In genomic region chr9:115881137-115881536, GRCm38 (mm10) we compare ENCODE assay signal across 9 mouse cellular contexts. TPM values are rescaled to one million over a fixed set of nuclear protein-coding genes. Genes with fewer than 3 reads are reported as not detected.
DNase-seq lines count a peak whose midpoint lies in the region; ATAC-seq lines count a peak whose summit lies in the region.
"Had no signal": no experiment of that assay in that cellular context is flagged by ENCODE, and none has a peak within 500 bp of the region (broad histone marks: within the 10 kb centered on the region; RNA-seq: fewer than 3 reads in every experiment).

No protein-coding gene starts in this region.

- H3K4me1 ChIP-seq in forebrain, embryonic 13.5 days = no peaks in the 10 kb centered on the region
- H3K4me1 ChIP-seq: embryonic facial prominence, embryonic 15.5 days had no signal

- no peaks in the 10 kb centered on the region for H3K9me3 ChIP-seq in forebrain, embryonic 13.5 days (replicated peaks)
- H3K9me3 ChIP-seq: embryonic facial prominence, embryonic 15.5 days had no signal

- no peak overlapping the region for H3K27ac ChIP-seq in forebrain, embryonic 13.5 days
- H3K27ac ChIP-seq: embryonic facial prominence, embryonic 15.5 days had no signal

- H3K27me3 ChIP-seq in splenic B cell, adult 2 months (ENCODE audit: control insufficient read depth, insufficient read depth, low read length, poor library complexity, severe bottlenecking) = no peaks in the 10 kb centered on the region
- no peaks in the 10 kb centered on the region for H3K27me3 ChIP-seq in forebrain, embryonic 13.5 days
- H3K27me3 ChIP-seq: embryonic facial prominence, embryonic 15.5 days had no signal

- no peak overlapping the region for H3K4me2 ChIP-seq in forebrain, embryonic 13.5 days
- H3K4me2 ChIP-seq: embryonic facial prominence, embryonic 15.5 days had no signal

- H3K36me3 ChIP-seq in splenic B cell, adult 2 months (ENCODE audit: control insufficient read depth, insufficient read depth, low read length, poor library complexity, severe bottlenecking) = no peaks in the 10 kb centered on the region
- no peaks in the 10 kb centered on the region for H3K36me3 ChIP-seq in forebrain, embryonic 13.5 days (ENCODE audit: poor library complexity, severe bottlenecking)
- H3K36me3 ChIP-seq: embryonic facial prominence, embryonic 15.5 days had no signal

- H3K9ac ChIP-seq in forebrain, embryonic 13.5 days = no peak overlapping the region
- H3K9ac ChIP-seq: embryonic facial prominence, embryonic 15.5 days had no signal

- no peak overlapping the region for H3K4me3 ChIP-seq in forebrain, embryonic 13.5 days
- H3K4me3 ChIP-seq: embryonic facial prominence, embryonic 15.5 days had no signal

- ATAC-seq in forebrain, embryonic 13.5 days = no peak

- peak; percentile 50 for DNase-seq in gastrocnemius, adult 18-20 months (ENCODE audit: low spot score)
- DNase-seq in gastrocnemius, postnatal 4 days (ENCODE audit: low spot score in 2 of 2) = no peak
- DNase-seq in right cerebral cortex, postnatal 4 days = peak; percentile 15
- DNase-seq in right cerebral cortex, postnatal 36 days (ENCODE audit: low spot score in 2 of 2) = no peak
- DNase-seq in gastrocnemius, postnatal 25 days = peak; percentile 16
- DNase-seq in splenic B cell, adult 2 months (ENCODE audit: low read depth, low spot score) = peak; percentile 58
- DNase-seq in MN1 (ENCODE audit: low spot score) = no peak

- 91% methylated on average over 3 of the region's 3 CpGs for WGBS in forebrain, embryonic 13.5 days

RNA-seq across cellular contexts. Expression of gene Gadl1, which starts 28.1 kb away (rescaled TPM):
- total RNA-seq in gastrocnemius, adult 18-20 months (2021) = 1 to 10 TPM; 1.8 to 5.0 TPM
- total RNA-seq in gastrocnemius, postnatal 4 days (2021) = 10 to 100 TPM; 18.4 to 22.9 TPM
- total RNA-seq in gastrocnemius, postnatal 25 days (2021) = 10 to 100 TPM in 1 of 2 experiments, 1 to 10 TPM in 1; 3.3 to 10.8 TPM
- 0.28 and 0.30 TPM in 2 replicates for polyA plus RNA-seq in forebrain, embryonic 13.5 days (2015; fragmentation: Nextera tagmentation; extraction: Ambion mirVana)

Comparison
In these comparisons a context has a peak if more than half of its experiments do, and no peak if none do; other contexts are left out.
1. DNase-seq: peak in gastrocnemius, adult 18-20 months (single experiment), right cerebral cortex, postnatal 4 days (single experiment), gastrocnemius, postnatal 25 days (single experiment) and splenic B cell, adult 2 months (single experiment); none in gastrocnemius, postnatal 4 days (0 of 2), right cerebral cortex, postnatal 36 days (0 of 2) and MN1 (single experiment).